Mouse (Mus musculus) CH12.LX (cell line): ENCODE data around the gene Treml2. TPM values are rescaled to one million over a fixed set of nuclear protein-coding genes. Genes with fewer than 3 reads are reported as not detected.

Experiments
- DNase-seq: peaks from one replicate; pipeline ENCODE4 v3.0.0-alpha.2; 2013; ENCODE audit errors: extremely low read depth
- H3K27ac ChIP-seq: 2 replicates; pipeline ENCODE4 v1.5.1; 2012; ENCODE audit warnings: low read depth, mild to moderate bottlenecking, control low read depth, moderate library complexity; ENCODE audit not compliant: insufficient read depth
- H3K27me3 ChIP-seq: replicated peaks from 2 replicates; pipeline ENCODE3; 2012; ENCODE audit warnings: inconsistent platforms
- H3K36me3 ChIP-seq, 2 experiments: replicated peaks in 1 of 2; 2 replicates each; pipeline versions ENCODE3 to v1.6.1; 2012; ENCODE audit warnings: inconsistent platforms in 1 of 2, low read length in 1 of 2, mild to moderate bottlenecking in 1 of 2, mixed read lengths in 1 of 2, moderate library complexity in 1 of 2; ENCODE audit not compliant: control insufficient read depth in 1 of 2, insufficient read depth in 1 of 2
- H3K4me1 ChIP-seq, 2 experiments: 2 replicates each; pipeline ENCODE4 v1.6.1; 2012; ENCODE audit warnings: inconsistent platforms in 1 of 2, moderate library complexity in 1 of 2; ENCODE audit not compliant: insufficient read depth in 2 of 2, control insufficient read depth in 1 of 2
- H3K4me2 ChIP-seq: 2 replicates; pipeline ENCODE4 v1.6.1; 2012; ENCODE audit warnings: low read depth, mild to moderate bottlenecking, control low read depth; ENCODE audit not compliant: poor library complexity, insufficient read depth, severe bottlenecking
- H3K4me3 ChIP-seq, 3 experiments: fragments of 150-350 bp in 1 of 3; sonication (generic) in 1 of 3; replicated peaks in 1 of 3; 2 replicates each; pipeline versions ENCODE3 to v1.5.1; 2011 to 2012; ENCODE audit warnings: low read depth in 2 of 3, low read length in 2 of 3, mild to moderate bottlenecking in 2 of 3, moderate library complexity in 2 of 3, control low read depth in 1 of 3, improper control_type of control experiment in 1 of 3, inconsistent platforms in 1 of 3, mixed read lengths in 1 of 3; ENCODE audit not compliant: poor library complexity in 1 of 3
- H3K79me2 ChIP-seq: replicated peaks from 2 replicates; pipeline ENCODE4 v1.6.1; 2012; ENCODE audit warnings: mild to moderate bottlenecking, moderate library complexity; ENCODE audit not compliant: control insufficient read depth, poor library complexity, insufficient read depth, severe bottlenecking; ENCODE audit errors: extremely low read depth
- H3K9ac ChIP-seq: 2 replicates; pipeline ENCODE4 v1.6.1; 2012; ENCODE audit warnings: low read depth, mild to moderate bottlenecking, control low read depth, moderate library complexity; ENCODE audit not compliant: insufficient read depth
- H3K9me3 ChIP-seq: replicated peaks from 2 replicates; pipeline ENCODE3; 2012; ENCODE audit warnings: low read length, inconsistent platforms, mixed read lengths
- BHLHE40 ChIP-seq: IDR thresholded peaks from 2 replicates; pipeline ENCODE4 v1.6.1; 2011; ENCODE audit warnings: mild to moderate bottlenecking, low read depth, low read length, improper control_type of control experiment
- EP300 ChIP-seq: IDR thresholded peaks from 2 replicates; pipeline ENCODE4 v1.6.1; 2011; ENCODE audit warnings: low read length, improper control_type of control experiment
- IRF4 ChIP-seq: IDR thresholded peaks from 2 replicates; pipeline ENCODE4 v1.6.1; 2014; ENCODE audit warnings: low read depth, mild to moderate bottlenecking, inconsistent platforms, low read length, improper control_type of control experiment
- MAFK ChIP-seq: IDR thresholded peaks from 2 replicates; pipeline ENCODE4 v1.6.1; 2011; ENCODE audit warnings: low read length, improper control_type of control experiment; ENCODE audit not compliant: insufficient replicate concordance
- NRF1 ChIP-seq: IDR thresholded peaks from 2 replicates; pipeline ENCODE4 v1.6.1; 2014; ENCODE audit warnings: low read depth, mild to moderate bottlenecking, inconsistent platforms, low read length, improper control_type of control experiment, moderate library complexity
- PAX5 ChIP-seq: IDR thresholded peaks from 2 replicates; pipeline ENCODE4 v1.6.1; 2012; ENCODE audit warnings: low read length, inconsistent platforms, mixed read lengths
- UBTF ChIP-seq: IDR thresholded peaks from 2 replicates; pipeline ENCODE4 v1.6.1; 2012; ENCODE audit warnings: low read depth, mild to moderate bottlenecking, inconsistent platforms, low read length, improper control_type of control experiment, moderate library complexity
- USF1 ChIP-seq: IDR thresholded peaks from 2 replicates; pipeline ENCODE4 v1.6.1; 2014; ENCODE audit warnings: low read depth, mild to moderate bottlenecking, inconsistent platforms, low read length, improper control_type of control experiment
- dilution Hi-C: fragments of 300-500 bp; cut with MboI; formaldehyde crosslinking; loops from 2 replicates; pipeline ENCODE4 v1.14.3; 2020; ENCODE audit warnings: low sequenced_read_pairs; ENCODE audit not compliant: extremely low pct_unique_long_range_greater_than_20kb, extremely low pct_ligation_motif_present
- in situ Hi-C: fragments of 300-500 bp; cut with MboI; formaldehyde crosslinking; loops from 3 replicates; pipeline ENCODE4 v1.14.3; 2019; ENCODE audit warnings: low sequenced_read_pairs, low pct_ligation_motif_present, low pct_unique_long_range_greater_than_20kb, mixed read lengths
- polyA plus RNA-seq: library from polyadenylated mRNA; unstranded; fragments of >175 nt; gene quantifications from 2 replicates; pipeline ENCODE4 v1.2.1, GENCODE M21; 2012; ENCODE audit warnings: low read depth; ENCODE audit not compliant: insufficient read length
- total RNA-seq, 2 experiments: library from RNA; depleted of rRNA; stranded (reverse); fragments of 300-350 nt in 1 of 2; fragments of >200 nt in 1 of 2; gene quantifications; 2 replicates each; pipeline ENCODE4 v1.2.3; 2012 to 2014

The Treml2 gene
- total and polyA plus RNA-seq, 3 experiments = 1.3 to 10.2 (median 5.5) TPM

DNA sequence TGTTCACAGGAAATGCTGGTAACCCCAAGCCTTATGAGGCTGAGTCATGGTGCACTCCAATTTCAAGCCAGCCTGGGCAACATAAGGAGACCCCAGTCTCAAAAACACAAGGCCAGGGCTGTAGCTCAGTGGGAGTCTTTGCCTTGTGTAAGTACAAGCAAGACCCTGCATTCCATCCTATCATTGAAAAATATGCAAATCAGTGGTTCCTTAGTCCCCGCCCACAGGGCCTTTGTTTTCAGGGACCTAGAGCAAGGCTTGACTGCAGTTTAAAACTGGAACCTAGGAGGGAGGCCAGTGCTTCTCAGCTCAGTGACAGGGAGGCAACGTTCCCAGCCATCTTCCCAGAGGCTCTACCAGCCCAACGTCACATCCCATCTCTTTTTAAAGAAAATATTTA, 23.9 kb downstream of the Treml2 start:
- H3K27ac ChIP-seq = no peak overlapping the region
- dilution Hi-C loops (no loop called here), in situ Hi-C loops (no loop called here)

DNA sequence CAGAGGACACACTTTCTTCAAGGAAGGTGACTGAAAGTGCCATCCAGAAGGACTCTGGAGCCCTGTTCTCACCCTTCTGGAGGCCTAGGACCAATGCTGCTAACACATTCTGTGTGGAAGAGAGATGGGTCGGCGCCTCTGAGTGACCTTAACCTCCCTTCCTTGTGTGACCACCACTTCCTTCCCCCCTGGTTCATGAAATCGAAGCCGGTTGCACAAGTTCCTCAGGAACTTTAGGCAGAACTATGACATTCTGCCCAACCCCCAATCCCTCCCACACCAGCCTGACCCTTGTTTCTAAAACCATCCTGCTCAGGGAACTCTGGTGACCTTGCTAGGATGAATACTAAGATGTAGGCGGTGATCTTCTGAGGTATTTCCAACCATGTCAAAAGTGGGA, 25.0 kb downstream of the Treml2 start:
- in situ Hi-C loops = no loop called here

More for the DNA sequence above, 23.9 kb downstream of the Treml2 start:
- Histone ChIP-seq H3K9me3 (no peaks in the 10 kb centered on the region), H3K36me3 (peaks cover 0 to 7% of the 10 kb centered on the region in 2 experiments), H3K4me3 (no peak overlapping the region), H3K9ac (no peak overlapping the region), H3K27me3 (no peaks in the 10 kb centered on the region)
- TF ChIP-seq IRF4 = no peak
- no peak for TF ChIP-seq NRF1
- TF ChIP-seq, all 38 proteins: peak for 0
- DNase-seq = no peak
- Histone ChIP-seq H3K79me2 (no peaks in the 10 kb centered on the region), H3K4me2 (no peak overlapping the region), H3K4me1 (peaks cover 3 to 37% of the 10 kb centered on the region in 2 experiments; a peak in 3 of 4 replicates)

DNA sequence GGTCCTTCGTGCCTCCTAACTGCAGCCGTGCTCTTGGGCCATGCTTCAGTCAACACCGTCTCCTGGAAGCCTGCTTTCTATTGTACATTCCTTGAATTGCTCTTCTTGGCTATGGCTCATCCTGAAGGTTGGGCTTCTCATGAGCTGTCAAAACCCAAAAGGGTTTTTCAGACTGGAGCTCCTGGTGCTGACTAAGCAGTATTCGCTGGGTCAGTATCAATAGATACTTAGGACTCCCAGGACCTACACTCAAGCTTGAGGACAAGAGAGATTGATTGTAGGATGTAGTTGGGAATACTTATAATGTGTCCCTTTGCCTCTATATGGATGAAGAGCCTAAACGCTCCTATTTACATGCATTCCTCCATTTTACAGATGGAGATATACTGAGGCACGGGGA, 25.8 kb downstream of the Treml2 start:
- TF ChIP-seq UBTF (no peak), MAFK (peak; percentile 78)
- dilution Hi-C loops = no loop called here
- no peaks in the 10 kb centered on the region for H3K9me3 ChIP-seq
- H3K27ac ChIP-seq = no peak overlapping the region
- H3K9ac ChIP-seq = no peak overlapping the region
- peaks cover 0 to 7% of the 10 kb centered on the region in 2 experiments for H3K36me3 ChIP-seq
- peaks cover 5% of the 10 kb centered on the region for H3K27me3 ChIP-seq
- in situ Hi-C loops = no loop called here
- H3K4me1 ChIP-seq = peaks cover 3 to 27% of the 10 kb centered on the region in 2 experiments; a peak in 3 of 4 replicates
- DNase-seq = no peak
- H3K79me2 ChIP-seq = no peaks in the 10 kb centered on the region
- H3K4me3 ChIP-seq = no peak overlapping the region
- no peak overlapping the region for H3K4me2 ChIP-seq

More for the DNA sequence above, 25.0 kb downstream of the Treml2 start:
- H3K9me3 ChIP-seq = no peaks in the 10 kb centered on the region
- dilution Hi-C loops = no loop called here
- no peak for DNase-seq
- H3K4me2 ChIP-seq = no peak overlapping the region
- peaks cover 0 to 7% of the 10 kb centered on the region in 2 experiments for H3K36me3 ChIP-seq
- H3K9ac ChIP-seq = no peak overlapping the region
- H3K27ac ChIP-seq = no peak overlapping the region
- H3K79me2 ChIP-seq = no peaks in the 10 kb centered on the region
- no peak overlapping the region for H3K4me3 ChIP-seq
- TF ChIP-seq EP300 (no peak), PAX5 (no peak), USF1 (no peak), BHLHE40 (no peak)
- peaks cover 2% of the 10 kb centered on the region for H3K27me3 ChIP-seq
- peaks cover 3 to 30% of the 10 kb centered on the region in 2 experiments; a peak in 3 of 4 replicates for H3K4me1 ChIP-seq
